Mouse (Mus musculus): Measurements from ENCODE around the gene Tom1l2. TPM values are rescaled to one million over a fixed set of nuclear protein-coding genes. Genes with fewer than 3 reads are reported as not detected.

Tom1l2 gene
- polyA plus RNA-seq, 1 experiment from 2014 or later = 19.7 TPM

DNA sequence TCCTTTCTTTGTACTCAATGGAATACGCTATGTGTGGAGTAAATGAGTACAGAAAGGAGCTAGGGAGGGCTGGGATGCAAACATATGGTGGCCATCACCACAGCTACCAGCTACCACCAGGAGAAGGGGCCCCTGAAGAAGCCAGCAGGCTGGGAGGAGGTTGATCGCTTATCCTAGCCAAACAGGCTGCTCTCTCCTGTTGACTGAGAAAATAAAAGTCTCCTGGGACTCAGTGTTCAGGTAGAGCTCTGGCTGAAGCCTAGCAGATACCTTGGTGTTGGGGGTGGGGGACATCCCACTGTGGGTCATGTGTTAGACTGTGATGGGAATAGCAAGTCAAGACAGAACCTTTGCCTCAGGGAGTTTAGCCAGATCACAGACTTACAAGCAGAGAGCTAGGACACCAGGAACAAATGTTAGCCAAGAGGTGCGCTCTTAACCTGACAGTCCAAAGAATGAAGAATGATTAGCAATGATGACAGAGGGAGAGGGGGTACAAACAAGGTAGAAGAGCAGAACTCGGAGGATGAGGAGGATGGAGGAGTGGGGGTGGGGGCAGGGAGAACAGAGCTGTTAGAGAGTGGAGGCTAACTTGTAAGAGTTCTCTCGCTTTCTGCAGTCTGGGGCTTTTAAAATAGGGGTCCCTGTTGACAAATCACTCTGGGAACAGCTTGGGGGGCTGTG lies 57.9 kb downstream of the Tom1l2 start:
- Histone ChIP-seq H3K4me2 (replicated peaks; ENCODE audit: low read depth, low read length) (no peak overlapping the region), H3K4me3 (ENCODE audit: low read depth, low read length) (no peak overlapping the region), H3K36me3 (ENCODE audit: insufficient read depth, low read length) (no peaks in the 10 kb centered on the region), H3K4me1 (ENCODE audit: insufficient read depth, low read depth, low read length) (no peaks in the 10 kb centered on the region), H3K27me3 (replicated peaks; ENCODE audit: insufficient read depth, low read length) (no peaks in the 10 kb centered on the region), H3K9me3 (ENCODE audit: low read length) (no peaks in the 10 kb centered on the region), H3K27ac (ENCODE audit: low read length) (no peak overlapping the region; the same call in 1 of the 2 replicates), H3K9ac (replicated peaks; ENCODE audit: low read depth) (no peak overlapping the region)
- no peak for DNase-seq (ENCODE audit: low spot score)
- WGBS = 64% methylated on average over 5 of the region's 5 CpGs
- TF ChIP-seq CTCF (IDR thresholded peaks at IDR 0.05) (no peak), EP300 (IDR thresholded peaks at IDR 0.05) (no peak)
- no peak for ATAC-seq

DNA sequence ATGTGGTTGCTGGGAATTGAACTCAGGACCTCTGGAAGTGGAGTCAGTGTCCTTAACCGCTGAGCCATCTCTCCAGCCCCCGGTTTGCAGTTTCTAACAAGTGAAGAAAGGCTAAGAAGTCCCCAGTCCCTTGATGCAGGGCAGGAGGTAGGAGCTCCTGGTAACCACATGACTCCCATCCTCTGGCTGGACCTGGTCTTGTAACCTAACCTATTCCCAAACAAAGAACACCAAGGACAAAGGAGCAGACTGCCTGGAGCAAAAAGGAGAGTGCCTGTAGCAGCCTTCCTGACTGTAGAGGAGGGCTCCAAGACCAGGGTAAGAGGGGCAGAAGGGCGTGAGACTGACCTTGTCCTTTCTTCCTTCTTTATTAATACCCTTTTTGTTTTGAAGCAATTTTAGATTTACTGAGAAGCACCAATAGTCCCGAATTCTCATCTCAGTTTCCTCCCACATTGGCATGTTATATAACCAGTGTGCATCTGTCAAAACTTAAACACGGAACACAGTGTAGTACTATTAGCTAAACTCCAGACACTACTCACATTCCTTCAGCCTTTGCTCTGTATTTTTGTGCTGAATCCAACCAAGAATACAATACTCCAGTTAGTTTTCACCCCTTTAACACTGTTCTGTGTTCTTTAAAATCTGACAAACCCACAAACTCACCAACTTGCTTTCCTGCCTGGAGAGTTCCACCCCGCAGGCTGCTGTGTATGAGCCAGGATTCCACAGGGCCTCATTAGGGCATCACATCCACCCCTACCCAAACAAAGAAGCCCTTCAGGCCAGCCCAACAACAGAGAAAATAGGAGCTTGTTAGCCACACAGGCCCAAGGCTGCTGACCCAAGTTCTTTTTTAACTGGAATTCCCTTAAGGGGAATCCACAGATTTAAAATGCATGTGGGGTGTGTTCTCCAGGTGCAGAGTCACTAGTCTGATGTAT lies 58.7 kb downstream of the Tom1l2 start:
- 75% methylated on average over 6 of the region's 6 CpGs for WGBS
- Histone ChIP-seq H3K27ac (ENCODE audit: low read length) (no peak overlapping the region), H3K4me3 (ENCODE audit: low read depth, low read length) (no peak overlapping the region), H3K4me2 (replicated peaks; ENCODE audit: low read depth, low read length) (no peak overlapping the region), H3K36me3 (ENCODE audit: insufficient read depth, low read length) (no peaks in the 10 kb centered on the region), H3K9me3 (ENCODE audit: low read length) (no peaks in the 10 kb centered on the region), H3K4me1 (ENCODE audit: insufficient read depth, low read depth, low read length) (no peaks in the 10 kb centered on the region), H3K27me3 (replicated peaks; ENCODE audit: insufficient read depth, low read length) (no peaks in the 10 kb centered on the region), H3K9ac (replicated peaks; ENCODE audit: low read depth) (no peak overlapping the region)
- TF ChIP-seq EP300 (IDR thresholded peaks at IDR 0.05) (no peak), CTCF (IDR thresholded peaks at IDR 0.05) (no peak)
- no peak for ATAC-seq
- no peak for DNase-seq (ENCODE audit: low spot score)

DNA sequence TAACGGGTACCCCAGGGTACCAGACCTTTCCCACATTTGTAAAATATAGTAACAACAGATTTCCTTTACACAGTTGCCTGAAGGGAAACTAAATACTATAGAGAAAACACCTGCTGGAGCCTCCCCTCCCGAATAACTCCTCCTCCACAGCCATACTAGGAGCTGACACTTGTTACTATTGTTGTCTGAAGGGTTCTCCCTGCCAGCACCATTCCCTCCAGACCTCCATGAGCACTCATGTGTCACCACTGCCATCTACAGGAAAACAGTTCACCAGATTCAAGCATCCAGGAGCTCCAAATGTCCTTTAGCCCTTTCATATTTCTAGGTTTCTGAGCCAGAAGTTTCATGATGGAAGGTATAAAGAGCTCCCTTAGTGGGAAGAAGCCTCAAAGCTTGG lies 60.0 kb downstream of the Tom1l2 start:
- H3K36me3 ChIP-seq (ENCODE audit: insufficient read depth, low read length) = no peaks in the 10 kb centered on the region
- no peak overlapping the region for H3K4me2 ChIP-seq (replicated peaks; ENCODE audit: low read depth, low read length)
- no peak overlapping the region for H3K27ac ChIP-seq (ENCODE audit: low read length)
- ATAC-seq = peak; percentile 89
- no peaks in the 10 kb centered on the region for H3K27me3 ChIP-seq (replicated peaks; ENCODE audit: insufficient read depth, low read length)
- TF ChIP-seq CTCF (IDR thresholded peaks at IDR 0.05) = peak; percentile 91
- no peak for TF ChIP-seq EP300 (IDR thresholded peaks at IDR 0.05)
- no peak overlapping the region for H3K4me3 ChIP-seq (ENCODE audit: low read depth, low read length)
- WGBS = 42% methylated on average over 2 of the region's 2 CpGs
- no peak overlapping the region for H3K9ac ChIP-seq (replicated peaks; ENCODE audit: low read depth)
- DNase-seq (ENCODE audit: low spot score) = peak; percentile 92
- H3K4me1 ChIP-seq (ENCODE audit: insufficient read depth, low read depth, low read length) = no peaks in the 10 kb centered on the region
- H3K9me3 ChIP-seq (ENCODE audit: low read length) = no peaks in the 10 kb centered on the region

DNA sequence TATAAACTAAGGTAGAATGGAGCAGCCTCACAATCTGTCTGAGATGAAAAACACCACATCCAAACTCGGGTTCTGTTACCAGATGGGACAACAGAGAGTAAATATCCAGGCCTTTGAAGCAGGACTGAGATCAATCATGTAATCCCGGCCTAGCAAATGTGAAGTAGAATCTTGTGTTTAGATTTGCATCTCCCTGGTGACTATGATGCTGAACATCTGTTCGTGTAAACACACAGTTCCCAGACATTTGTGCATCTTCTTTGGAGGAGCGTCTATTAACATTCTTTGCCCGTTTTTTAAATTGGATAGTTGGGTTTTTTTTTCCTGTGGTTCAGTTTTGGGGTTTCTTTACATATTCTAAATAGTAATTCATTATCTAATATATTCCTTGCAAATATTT lies 63.7 kb downstream of the Tom1l2 start:
- WGBS = 39% methylated on average over 5 of the region's 5 CpGs
- no peak overlapping the region for H3K4me3 ChIP-seq (ENCODE audit: low read depth, low read length)
- H3K4me2 ChIP-seq (replicated peaks; ENCODE audit: low read depth, low read length) = no peak overlapping the region
- 0 out of 2 replicates have a peak overlapping the region, but pooled peaks have one; percentile 22 for H3K27ac ChIP-seq (ENCODE audit: low read length)
- DNase-seq (ENCODE audit: low spot score) (peak; percentile 78), ATAC-seq (peak; percentile 35; the same call in 1 of the 2 replicates)
- no peak for TF ChIP-seq CTCF (IDR thresholded peaks at IDR 0.05)
- TF ChIP-seq EP300 (IDR thresholded peaks at IDR 0.05) = 0 out of 2 replicates have a peak, but pooled peaks have one; percentile 20
- 0 out of 2 replicates have a peak, but pooled peaks cover 9% of the 10 kb centered on the region for H3K4me1 ChIP-seq (ENCODE audit: insufficient read depth, low read depth, low read length)
- H3K36me3 ChIP-seq (ENCODE audit: insufficient read depth, low read length) = no peaks in the 10 kb centered on the region
- H3K27me3 ChIP-seq (replicated peaks; ENCODE audit: insufficient read depth, low read length) = no peaks in the 10 kb centered on the region
- no peaks in the 10 kb centered on the region for H3K9me3 ChIP-seq (ENCODE audit: low read length)
- no peak overlapping the region for H3K9ac ChIP-seq (replicated peaks; ENCODE audit: low read depth)

DNA sequence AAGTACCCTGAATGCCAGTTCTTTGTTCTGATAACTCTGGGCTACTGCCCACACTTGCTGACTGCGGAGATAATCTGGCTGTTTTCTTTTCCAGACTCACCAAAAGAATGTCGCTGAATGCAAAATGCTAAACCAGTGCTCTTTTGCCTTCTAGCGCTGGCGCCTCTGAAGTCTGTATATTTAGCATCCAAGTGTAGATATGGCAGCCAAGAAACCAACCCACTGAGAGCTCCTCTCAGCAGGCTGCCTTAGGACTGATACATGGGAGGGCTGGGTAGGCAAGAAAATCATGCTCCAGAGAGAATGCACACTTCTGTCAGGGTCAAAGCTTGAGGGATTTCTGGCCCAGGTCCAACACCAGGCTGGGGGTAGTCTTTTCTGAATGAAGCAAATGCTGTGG lies 66.4 kb downstream of the Tom1l2 start:
- no peaks in the 10 kb centered on the region for H3K27me3 ChIP-seq (replicated peaks; ENCODE audit: insufficient read depth, low read length)
- no peaks in the 10 kb centered on the region for H3K9me3 ChIP-seq (ENCODE audit: low read length)
- no peak; the same call in 1 of the 2 replicates for ATAC-seq
- DNase-seq (ENCODE audit: low spot score) = no peak
- H3K4me3 ChIP-seq (ENCODE audit: low read depth, low read length) = no peak overlapping the region
- no peaks in the 10 kb centered on the region for H3K36me3 ChIP-seq (ENCODE audit: insufficient read depth, low read length)
- no peak overlapping the region for H3K4me2 ChIP-seq (replicated peaks; ENCODE audit: low read depth, low read length)
- TF ChIP-seq CTCF (IDR thresholded peaks at IDR 0.05) (no peak), EP300 (IDR thresholded peaks at IDR 0.05) (no peak)
- H3K9ac ChIP-seq (replicated peaks; ENCODE audit: low read depth) = no peak overlapping the region
- 57% methylated on average over 4 of the region's 4 CpGs for WGBS
- 0 out of 2 replicates have a peak, but pooled peaks cover 9% of the 10 kb centered on the region for H3K4me1 ChIP-seq (ENCODE audit: insufficient read depth, low read depth, low read length)
- no peak overlapping the region for H3K27ac ChIP-seq (ENCODE audit: low read length)
